Mouse (Mus musculus): ENCODE measurements around the gene Enam. TPM values are rescaled to one million over a fixed set of nuclear protein-coding genes. Genes with fewer than 3 reads are reported as not detected.

Enam gene
- polyA plus RNA-seq, 3 experiments from 2014 or later, result 0.09 TPM; not detected in 2

Other genes with a start within 250 kb of the Enam start
- gene Gm7714, start 219.1 kb upstream of the Enam start, polyA plus RNA-seq (2017; shearing (Covaris generic)), result not detected
- not detected for gene Prol1, start 170.7 kb upstream of the Enam start, polyA plus RNA-seq (2017; shearing (Covaris generic))
- gene Amtn, start 111.9 kb upstream of the Enam start, polyA plus RNA-seq (2017; shearing (Covaris generic)), result not detected
- not detected for gene Ambn, start 32.0 kb upstream of the Enam start, polyA plus RNA-seq (2017; shearing (Covaris generic))
- gene Jchain, start 39.9 kb downstream of the Enam start, polyA plus RNA-seq (2017; shearing (Covaris generic)), result 10 to 100 TPM; 13.7 to 95.4 (median 24.5) TPM
- gene Utp3, start 66.5 kb downstream of the Enam start, polyA plus RNA-seq (2017; shearing (Covaris generic)), result 10 to 100 TPM; 84.0 to 91.4 (median 88.5) TPM
- 1 to 10 TPM; 2.2 to 3.8 (median 3.7) TPM for gene Rufy3, start 77.1 kb downstream of the Enam start, polyA plus RNA-seq (2017; shearing (Covaris generic))
- gene Grsf1, start 188.2 kb downstream of the Enam start, polyA plus RNA-seq (2017; shearing (Covaris generic)), result 10 to 100 TPM in 1 of 3 experiments, 1 to 10 TPM in 2; 5.7 to 10.0 (median 7.8) TPM
- 10 to 100 TPM in 1 of 3 experiments, 1 to 10 TPM in 2; 8.8 to 11.5 (median 8.9) TPM for gene Mob1b, start 232.9 kb downstream of the Enam start, polyA plus RNA-seq (2017; shearing (Covaris generic))

Measured in inflammation-experienced regulatory T-cells, adult 6 months (primary cell).